Mouse (Mus musculus): Measurements from ENCODE around the gene Wbp11. TPM values are rescaled to one million over a fixed set of nuclear protein-coding genes. Genes with fewer than 3 reads are reported as not detected.

The Wbp11 gene
- polyA plus RNA-seq (2012; fragmentation: generic; extraction: Trizol): 10 to 100 TPM; 17.9 to 42.3 TPM

DNA sequence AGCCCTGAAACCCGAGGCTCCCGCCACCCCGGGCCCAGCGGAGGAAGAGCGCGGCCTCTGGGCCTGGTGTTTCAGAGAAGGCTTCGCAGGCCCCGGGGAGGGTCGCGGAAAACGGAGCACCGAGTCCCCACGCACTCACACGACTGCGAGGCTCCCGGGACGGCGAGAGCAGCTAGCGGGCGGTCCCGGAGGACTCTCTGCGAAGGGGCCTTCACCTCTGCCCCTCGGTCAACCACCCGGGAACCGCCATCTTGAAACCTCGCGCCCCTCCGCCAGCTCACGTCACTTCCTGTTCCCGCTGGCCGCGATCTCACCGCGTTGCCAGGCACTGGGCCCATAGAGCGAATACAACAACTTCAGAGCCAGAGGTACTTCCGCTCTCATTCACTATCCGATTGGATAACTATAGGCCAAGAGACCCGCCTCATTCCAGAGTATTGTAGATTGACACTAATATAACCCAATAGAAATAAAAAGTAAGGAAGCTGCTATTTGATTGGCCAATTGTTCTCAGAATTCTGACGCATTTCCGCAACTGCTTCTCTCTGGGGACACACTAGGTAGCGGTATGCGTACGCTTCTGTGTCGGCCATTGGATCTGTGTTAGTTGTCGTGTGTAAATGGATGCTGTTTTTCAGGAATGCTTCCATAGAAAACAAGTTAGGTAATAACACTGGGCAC, at the start of gene Wbp11:
Gene Wbp11 (minus strand): TSS at position 353 of the 681 bp plus-strand sequence.

DNA sequence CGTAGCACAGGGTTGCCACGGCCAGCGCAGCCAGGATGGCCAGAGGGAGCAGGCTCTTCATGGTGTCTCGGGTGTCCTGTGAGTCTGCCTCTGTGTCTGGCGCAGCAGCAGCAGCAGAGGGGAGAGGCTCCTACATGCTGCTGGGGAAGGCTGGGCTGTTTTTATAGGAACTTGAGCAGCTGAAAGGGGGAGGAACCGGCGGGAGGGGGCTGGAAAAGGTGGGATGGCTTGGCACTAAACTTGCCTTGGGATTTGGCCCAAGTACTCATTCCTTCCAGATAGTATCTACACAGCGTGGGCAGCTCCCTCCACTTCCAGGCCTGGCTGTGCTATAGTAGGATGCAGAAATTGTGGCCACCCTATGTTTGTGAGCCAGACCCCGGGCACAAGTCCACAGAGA, 47.6 kb upstream of the Wbp11 start, which contains the start of gene Mgp:
Gene Mgp (minus strand): TSS at position 154 of the 400 bp plus-strand sequence.

DNA sequence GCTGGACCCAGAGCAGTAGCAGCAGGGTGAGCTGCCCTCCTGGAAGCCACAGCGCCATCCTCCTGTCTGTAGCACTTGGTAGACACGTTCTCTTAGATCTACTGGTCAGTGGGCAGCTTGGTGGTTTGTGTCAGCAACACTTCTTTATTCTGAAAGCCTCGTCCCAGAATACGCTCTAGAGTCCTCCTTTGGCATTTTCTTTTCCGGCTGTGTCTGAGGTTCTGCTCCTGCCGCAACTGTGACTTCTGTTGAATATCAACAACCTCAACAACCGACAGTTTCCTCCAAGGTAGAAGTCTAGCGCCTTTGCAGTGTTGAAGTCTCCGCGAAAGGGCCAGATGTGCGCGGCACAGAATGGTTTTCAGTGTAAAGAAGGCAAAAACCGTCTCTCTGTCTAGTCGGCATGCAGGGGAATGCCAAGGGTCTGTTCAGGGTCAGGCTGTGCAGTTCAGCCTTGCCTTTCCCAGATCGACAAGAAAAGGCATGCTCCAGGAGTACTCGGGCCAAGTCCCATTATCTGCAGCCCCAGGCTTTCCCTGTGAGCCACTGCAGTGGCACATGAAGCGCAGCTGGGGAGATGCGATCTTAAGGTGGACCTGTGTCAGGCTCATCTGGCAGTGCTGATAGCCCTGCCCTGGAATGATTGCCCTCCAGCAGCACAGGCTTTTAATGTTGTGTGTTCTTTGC, 29.3 kb upstream of the Wbp11 start, which contains the start of gene Art4:
Gene Art4 (minus strand): TSS at position 548 of the 687 bp plus-strand sequence.

DNA sequence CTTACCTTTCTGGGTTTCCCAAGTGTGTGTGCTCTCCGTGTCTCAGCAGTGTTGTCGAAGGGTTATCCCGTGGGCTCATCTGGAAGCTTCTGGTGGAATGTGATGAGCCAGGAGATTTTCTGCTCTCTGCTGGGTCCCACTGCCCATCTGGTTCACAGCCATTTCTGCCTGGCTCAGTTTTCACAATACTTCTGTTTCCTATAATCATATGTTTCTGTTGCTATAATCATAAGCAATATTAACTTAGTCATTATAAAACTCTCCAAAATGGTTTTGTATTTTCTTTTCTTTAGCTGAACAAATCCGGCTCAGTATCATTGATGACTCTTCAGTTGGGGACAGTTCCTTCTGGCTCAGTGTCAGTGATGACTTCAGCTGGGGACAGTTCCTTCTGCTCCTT, 7.3 kb upstream of the Wbp11 start, which contains the start of gene Smco3:
Gene Smco3 (minus strand): TSS at position 101 of the 400 bp plus-strand sequence.

DNA sequence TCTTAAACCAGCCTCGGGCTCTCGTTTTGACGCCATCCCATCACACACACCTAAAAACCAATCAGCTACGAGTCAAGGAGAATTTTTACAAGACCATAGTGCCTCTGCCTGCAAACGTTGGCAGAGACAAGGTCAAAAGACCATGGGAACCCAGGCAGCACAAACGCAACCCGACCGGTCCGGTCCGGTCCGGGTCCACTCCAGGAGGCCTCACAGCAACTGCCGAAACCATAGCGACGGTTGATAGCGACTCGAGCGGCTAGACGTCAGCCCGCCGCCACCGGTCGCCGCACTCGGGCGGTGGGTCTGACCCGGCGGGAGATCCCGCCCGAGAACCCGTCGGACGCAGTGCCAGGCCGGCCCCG, 535 bp downstream of the Wbp11 start, which contains the start of gene BC049715:
Gene BC049715 (plus strand): TSS at position 111 of the 365 bp plus-strand sequence.

DNA sequence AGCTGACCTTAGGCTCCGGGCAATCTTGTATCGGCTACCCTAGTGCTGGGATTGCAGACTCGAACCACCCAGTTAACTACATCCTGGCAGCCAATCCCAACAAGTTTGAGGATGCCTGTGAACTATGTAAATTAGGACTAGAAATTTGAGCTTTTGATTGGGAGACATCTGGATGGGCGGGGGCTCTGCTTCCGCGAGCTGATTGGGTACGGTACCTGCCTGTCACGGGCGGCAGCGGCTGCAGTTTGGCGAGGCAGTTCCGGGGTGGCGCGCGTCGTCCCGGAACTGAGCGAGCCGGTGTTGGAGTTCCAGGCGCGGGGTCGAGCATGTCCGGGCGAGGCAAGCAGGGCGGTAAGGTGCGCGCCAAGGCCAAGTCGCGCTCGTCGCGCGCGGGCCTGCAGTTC, 20.0 kb downstream of the Wbp11 start, which contains the start of gene H2afj:
Gene H2afj (plus strand): TSS at position 231 of the 404 bp plus-strand sequence.

DNA sequence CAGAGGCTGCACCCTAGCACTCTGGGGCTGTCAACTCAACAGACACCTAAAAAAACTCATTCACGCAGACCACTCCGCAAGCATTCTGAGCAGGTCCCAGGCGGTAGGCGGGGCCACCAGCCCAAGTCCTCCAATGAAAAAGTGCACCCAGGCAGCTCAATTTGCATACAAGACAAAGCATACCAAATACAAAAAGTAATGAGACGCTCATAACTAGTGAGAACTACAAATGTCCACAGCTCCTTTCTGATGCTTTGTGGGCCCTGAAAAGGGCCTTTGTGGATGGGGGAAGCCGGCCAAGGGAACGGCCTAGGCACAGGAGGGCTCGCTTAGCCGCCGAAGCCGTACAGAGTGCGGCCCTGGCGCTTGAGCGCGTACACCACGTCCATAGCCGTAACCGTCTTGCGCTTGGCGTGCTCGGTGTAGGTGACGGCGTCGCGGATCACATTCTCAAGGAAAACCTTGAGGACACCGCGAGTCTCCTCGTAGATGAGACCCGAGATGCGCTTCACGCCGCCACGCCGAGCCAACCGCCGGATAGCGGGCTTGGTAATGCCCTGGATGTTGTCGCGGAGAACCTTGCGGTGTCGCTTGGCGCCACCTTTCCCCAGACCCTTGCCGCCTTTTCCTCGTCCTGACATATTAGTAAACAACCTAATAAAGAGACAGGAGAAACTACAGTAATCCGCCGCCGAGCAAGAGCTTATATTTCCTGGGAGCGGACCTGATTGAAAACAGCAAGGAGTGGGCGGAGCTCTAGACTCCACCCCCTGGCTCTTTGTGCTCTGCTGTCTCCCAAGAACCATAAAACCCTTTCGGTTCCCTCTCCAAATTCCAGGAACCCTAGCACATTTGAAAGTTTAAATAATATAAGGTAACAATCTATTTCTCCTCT, 24.0 kb downstream of the Wbp11 start, which contains the start of gene Hist4h4:
Gene Hist4h4 (minus strand): TSS at position 677 of the 895 bp plus-strand sequence.

DNA sequence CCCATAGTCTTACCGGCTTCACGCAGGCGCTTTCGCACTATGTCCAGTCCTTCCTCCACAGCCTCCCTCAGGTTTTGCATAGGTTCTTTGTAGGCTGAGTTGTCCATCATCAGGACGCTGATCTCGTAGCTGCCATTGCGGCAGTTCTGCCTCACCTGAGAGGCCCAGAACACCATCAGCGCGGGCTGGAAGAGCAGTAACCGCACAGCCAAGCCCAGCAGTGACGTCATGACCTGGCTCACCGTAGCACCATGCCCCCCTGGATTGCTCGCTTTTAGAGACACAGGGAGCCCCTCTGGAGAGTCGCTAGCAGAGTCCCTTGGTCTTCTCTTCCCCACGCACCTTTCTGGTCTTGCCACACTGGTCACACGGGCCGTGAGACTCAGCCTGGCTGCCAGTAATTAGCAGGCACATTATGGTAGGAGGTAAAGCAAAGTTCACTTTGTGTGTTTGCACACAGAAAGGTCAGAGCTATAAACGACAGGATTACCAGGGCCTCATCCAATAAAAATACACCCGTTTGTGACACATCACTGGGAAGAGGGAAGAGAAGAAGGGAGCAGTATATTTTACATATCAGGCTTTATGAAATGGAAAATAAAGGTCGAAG, 46.6 kb downstream of the Wbp11 start, which contains the start of gene Gucy2c:
Gene Gucy2c (minus strand): TSS at position 389 of the 610 bp plus-strand sequence.

Other genes with a start within 250 kb of the Wbp11 start
- gene Plbd1, start 166.3 kb downstream of the Wbp11 start, polyA plus RNA-seq (2012; fragmentation: generic; extraction: Trizol): not detected
- not detected for gene Gucy2c, start 46.5 kb downstream of the Wbp11 start, polyA plus RNA-seq (2012; fragmentation: generic; extraction: Trizol)
- gene Hist4h4, start 23.8 kb downstream of the Wbp11 start, polyA plus RNA-seq (2012; fragmentation: generic; extraction: Trizol): 1 to 10 TPM in 1 of 2 experiments, under 1 TPM in 1; 0.52 to 2.4 TPM
- gene H2afj, start 20.0 kb downstream of the Wbp11 start, polyA plus RNA-seq (2012; fragmentation: generic; extraction: Trizol): 100 to 1,000 TPM; 235 to 553 TPM
- under 1 TPM; 0.07 to 0.08 TPM for gene BC049715, start 607 bp downstream of the Wbp11 start, polyA plus RNA-seq (2012; fragmentation: generic; extraction: Trizol)
- gene Smco3, start 7.2 kb upstream of the Wbp11 start, polyA plus RNA-seq (2012; fragmentation: generic; extraction: Trizol): under 1 TPM in 1 of 2 experiments, not detected in 1; 0.24 TPM
- gene Art4, start 29.5 kb upstream of the Wbp11 start, polyA plus RNA-seq (2012; fragmentation: generic; extraction: Trizol): not detected
- 100 to 1,000 TPM; 238 to 732 TPM for gene Mgp, start 47.6 kb upstream of the Wbp11 start, polyA plus RNA-seq (2012; fragmentation: generic; extraction: Trizol)
- under 1 TPM in 1 of 2 experiments, not detected in 1; 0.13 TPM for gene Erp27, start 93.9 kb upstream of the Wbp11 start, polyA plus RNA-seq (2012; fragmentation: generic; extraction: Trizol)
- gene Pde6h, start 95.6 kb upstream of the Wbp11 start, polyA plus RNA-seq (2012; fragmentation: generic; extraction: Trizol): under 1 TPM in 1 of 2 experiments, not detected in 1; under 0.01 TPM
- 10 to 100 TPM; 10.5 to 30.6 TPM for gene Arhgdib, start 113.7 kb upstream of the Wbp11 start, polyA plus RNA-seq (2012; fragmentation: generic; extraction: Trizol)

Measured in C3H10T1/2 (cell line).